Mouse (Mus musculus): ENCODE measurements around the gene Tmem94. TPM values are rescaled to one million over a fixed set of nuclear protein-coding genes. Genes with fewer than 3 reads are reported as not detected.

Tmem94 gene
- total RNA-seq, 1 experiment: 17.7 TPM

- in situ Hi-C loops (cut with MboI; ENCODE audit: low sequenced_read_pairs in 2 of 2, unreplicated experiment in 2 of 2): no loop called here
- peak overlapping the region; percentile 97; the same call in 1 of the 2 replicates for H3K27ac ChIP-seq (ENCODE audit: insufficient read depth, low read depth, low read length, poor library complexity, severe bottlenecking)
- H3K4me3 ChIP-seq (ENCODE audit: insufficient read depth in 1 of 2, low read depth in 1 of 2, low read length in 2 of 2, poor library complexity in 1 of 2, severe bottlenecking in 1 of 2): peak overlapping the region; percentile 10 to 61; a peak in 2 of 4 replicates
- DNase-seq (ENCODE audit: low read depth, low spot score): peak; percentile 22
- TF ChIP-seq CHD2 (IDR thresholded peaks at IDR 0.05; ENCODE audit: low read depth, low read length): no peak
- no peak for TF ChIP-seq MAFK (IDR thresholded peaks at IDR 0.05; ENCODE audit: insufficient read depth, low read depth, low read length)
- no peak for TF ChIP-seq ZNF384 (IDR thresholded peaks at IDR 0.05; ENCODE audit: low read depth, low read length)
- no peak for TF ChIP-seq ZC3H11A (IDR thresholded peaks at IDR 0.05; ENCODE audit: borderline replicate concordance, low read depth, low read length)
- TF ChIP-seq HCFC1 (IDR thresholded peaks at IDR 0.05; ENCODE audit: borderline replicate concordance, insufficient read depth, low read length): no peak
- H3K4me1 ChIP-seq (ENCODE audit: control insufficient read depth in 2 of 2, insufficient read depth in 2 of 2, low read length in 2 of 2, poor library complexity in 1 of 2): peaks cover 20 to 71% of the 10 kb centered on the region in 2 experiments; a peak in 3 of 4 replicates
- no peaks in the 10 kb centered on the region for H3K9me3 ChIP-seq (ENCODE audit: control insufficient read depth, insufficient read depth, low read depth, low read length)
- peak overlapping the region; percentile 34; the same call in 1 of the 2 replicates for H3K9ac ChIP-seq (ENCODE audit: insufficient read depth, low read depth, low read length, poor library complexity, severe bottlenecking)
- H3K36me3 ChIP-seq (ENCODE audit: control insufficient read depth, insufficient read depth, low read length, poor library complexity, severe bottlenecking): peaks cover 14% of the 10 kb centered on the region; the same call in 1 of the 2 replicates
These were observed 67.8 kb downstream of the Tmem94 start for GRCm38 (mm10) chr11:115833021-115833513.

DNA sequence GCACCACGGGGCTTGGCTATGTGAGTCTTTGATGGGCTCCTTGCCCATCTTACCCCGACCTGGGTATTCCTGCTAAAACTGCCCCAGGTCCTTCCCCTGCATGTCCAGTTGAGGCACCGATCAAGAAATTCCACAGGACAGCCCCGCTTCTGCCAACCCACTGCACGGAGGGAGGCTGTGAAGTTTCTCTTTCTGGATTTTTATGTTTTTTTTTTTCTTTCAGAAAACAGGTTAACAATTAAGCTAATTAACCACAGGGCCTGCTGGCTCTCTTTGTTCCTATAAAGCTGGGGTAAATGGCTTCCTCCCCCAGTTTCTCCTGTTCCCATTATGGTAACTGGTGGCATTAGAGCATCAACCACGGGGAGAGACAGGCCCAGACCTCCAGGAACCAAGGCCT, 68.8 kb downstream of the Tmem94 start:
- Histone ChIP-seq H3K9me3 (ENCODE audit: control insufficient read depth, insufficient read depth, low read depth, low read length) (no peaks in the 10 kb centered on the region), H3K27ac (ENCODE audit: insufficient read depth, low read depth, low read length, poor library complexity, severe bottlenecking) (peak overlapping the region; percentile 97; the same call in 1 of the 2 replicates), H3K9ac (ENCODE audit: insufficient read depth, low read depth, low read length, poor library complexity, severe bottlenecking) (peak overlapping the region; percentile 32; the same call in 1 of the 2 replicates), H3K36me3 (ENCODE audit: control insufficient read depth, insufficient read depth, low read length, poor library complexity, severe bottlenecking) (peaks cover 14% of the 10 kb centered on the region; the same call in 1 of the 2 replicates), H3K4me1 (ENCODE audit: control insufficient read depth in 2 of 2, insufficient read depth in 2 of 2, low read length in 2 of 2, poor library complexity in 1 of 2) (peaks cover 18 to 75% of the 10 kb centered on the region in 2 experiments; a peak in 3 of 4 replicates), H3K4me3 (ENCODE audit: insufficient read depth in 1 of 2, low read depth in 1 of 2, low read length in 2 of 2, poor library complexity in 1 of 2, severe bottlenecking in 1 of 2) (no peak overlapping the region)
- DNase-seq (ENCODE audit: low read depth, low spot score): no peak
- TF ChIP-seq ZC3H11A (IDR thresholded peaks at IDR 0.05; ENCODE audit: borderline replicate concordance, low read depth, low read length) (no peak), MAFK (IDR thresholded peaks at IDR 0.05; ENCODE audit: insufficient read depth, low read depth, low read length) (no peak), CHD2 (IDR thresholded peaks at IDR 0.05; ENCODE audit: low read depth, low read length) (no peak), ZNF384 (IDR thresholded peaks at IDR 0.05; ENCODE audit: low read depth, low read length) (no peak), HCFC1 (IDR thresholded peaks at IDR 0.05; ENCODE audit: borderline replicate concordance, insufficient read depth, low read length) (no peak)
- in situ Hi-C loops (cut with MboI; ENCODE audit: low sequenced_read_pairs in 2 of 2, unreplicated experiment in 2 of 2): no loop called here

DNA sequence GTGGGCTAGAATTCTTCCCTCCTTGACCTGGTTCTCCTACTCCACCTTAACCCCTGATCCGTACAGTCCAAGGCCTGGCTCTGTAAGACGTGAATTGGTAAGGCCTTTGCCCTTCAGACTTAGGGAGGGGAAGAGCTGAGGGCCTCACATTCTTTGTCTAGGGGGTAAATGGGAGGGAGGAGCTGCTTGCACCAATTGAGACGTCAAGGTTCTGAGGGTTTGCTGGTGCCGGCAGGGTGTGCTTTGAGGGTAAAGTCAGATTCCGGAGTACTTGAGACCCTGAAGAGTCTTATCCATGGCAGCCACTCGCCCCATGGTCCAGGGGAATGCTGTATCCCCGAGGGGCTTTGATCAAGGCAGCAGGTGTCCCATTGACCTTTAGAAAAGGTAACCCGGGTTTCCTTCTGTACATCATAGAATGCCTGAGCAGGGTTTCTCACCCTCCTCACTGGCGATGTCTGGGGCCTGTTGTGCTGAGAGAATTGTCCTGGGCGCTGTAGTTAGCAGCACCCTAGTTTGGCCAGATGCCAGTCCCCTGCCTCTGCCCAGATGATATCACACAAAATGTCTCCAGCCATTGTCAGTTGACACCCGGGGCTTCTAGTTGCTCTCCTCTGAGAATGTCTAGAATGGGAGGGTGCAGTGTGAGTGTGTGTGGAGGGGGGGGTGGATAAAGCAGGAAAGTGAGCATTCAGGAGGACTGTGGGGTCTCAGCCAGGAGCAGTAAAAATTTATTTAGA, 71.6 kb downstream of the Tmem94 start:
- no peak for TF ChIP-seq CHD2 (IDR thresholded peaks at IDR 0.05; ENCODE audit: low read depth, low read length)
- TF ChIP-seq ZC3H11A (IDR thresholded peaks at IDR 0.05; ENCODE audit: borderline replicate concordance, low read depth, low read length): no peak
- no peak for TF ChIP-seq MAFK (IDR thresholded peaks at IDR 0.05; ENCODE audit: insufficient read depth, low read depth, low read length)
- TF ChIP-seq HCFC1 (IDR thresholded peaks at IDR 0.05; ENCODE audit: borderline replicate concordance, insufficient read depth, low read length): no peak
- TF ChIP-seq ZNF384 (IDR thresholded peaks at IDR 0.05; ENCODE audit: low read depth, low read length): no peak
- Histone ChIP-seq H3K9me3 (ENCODE audit: control insufficient read depth, insufficient read depth, low read depth, low read length) (no peaks in the 10 kb centered on the region), H3K27ac (ENCODE audit: insufficient read depth, low read depth, low read length, poor library complexity, severe bottlenecking) (peak overlapping the region; percentile 33; the same call in 1 of the 2 replicates), H3K4me3 (ENCODE audit: insufficient read depth in 1 of 2, low read depth in 1 of 2, low read length in 2 of 2, poor library complexity in 1 of 2, severe bottlenecking in 1 of 2) (no peak overlapping the region), H3K4me1 (ENCODE audit: control insufficient read depth in 2 of 2, insufficient read depth in 2 of 2, low read length in 2 of 2, poor library complexity in 1 of 2) (peaks cover 15 to 69% of the 10 kb centered on the region in 2 experiments), H3K36me3 (ENCODE audit: control insufficient read depth, insufficient read depth, low read length, poor library complexity, severe bottlenecking) (peaks cover 14% of the 10 kb centered on the region; the same call in 1 of the 2 replicates), H3K9ac (ENCODE audit: insufficient read depth, low read depth, low read length, poor library complexity, severe bottlenecking) (no peak overlapping the region; the same call in 1 of the 2 replicates)
- in situ Hi-C loops (cut with MboI; ENCODE audit: low sequenced_read_pairs in 2 of 2, unreplicated experiment in 2 of 2): no loop called here
- DNase-seq (ENCODE audit: low read depth, low spot score): peak; percentile 45

DNA sequence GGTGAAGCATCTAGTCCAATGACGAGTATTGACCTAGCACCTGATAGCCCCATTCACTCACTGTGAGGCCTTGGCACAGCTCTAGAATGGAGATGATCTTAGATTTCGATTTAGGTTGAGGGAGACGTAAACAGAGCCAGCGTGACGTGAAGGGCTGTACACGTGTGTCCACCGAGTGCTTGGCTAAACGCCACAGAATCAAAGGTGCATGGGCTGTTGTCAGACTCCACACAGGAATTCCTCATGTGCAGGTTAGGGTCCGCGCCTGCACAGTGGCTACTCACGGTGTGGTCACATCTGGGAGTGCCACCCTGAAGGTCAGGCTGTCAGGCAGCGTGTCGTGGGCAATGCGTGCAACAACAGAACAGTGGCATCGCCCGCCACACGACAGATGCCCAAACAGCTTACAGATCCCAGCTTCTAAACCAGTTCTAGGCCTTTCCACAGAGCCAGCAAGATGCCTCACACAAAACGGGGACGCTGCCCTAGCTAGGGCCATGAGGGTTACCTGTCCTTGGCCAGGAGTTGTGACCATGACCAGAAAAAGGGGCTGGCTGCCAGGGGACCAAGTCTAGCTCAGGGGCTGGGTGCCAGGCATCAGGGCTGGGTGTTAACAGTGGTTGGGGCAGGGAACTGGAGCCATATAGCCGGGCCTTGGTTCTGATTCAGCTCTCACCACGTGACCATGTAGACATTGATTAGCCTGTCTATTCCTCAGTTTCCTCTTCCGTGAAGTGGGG, 72.5 kb downstream of the Tmem94 start:
- no peaks in the 10 kb centered on the region for H3K9me3 ChIP-seq (ENCODE audit: control insufficient read depth, insufficient read depth, low read depth, low read length)
- H3K4me3 ChIP-seq (ENCODE audit: insufficient read depth in 1 of 2, low read depth in 1 of 2, low read length in 2 of 2, poor library complexity in 1 of 2, severe bottlenecking in 1 of 2): no peak overlapping the region
- in situ Hi-C loops (cut with MboI; ENCODE audit: low sequenced_read_pairs in 2 of 2, unreplicated experiment in 2 of 2): no loop called here
- no peak for TF ChIP-seq HCFC1 (IDR thresholded peaks at IDR 0.05; ENCODE audit: borderline replicate concordance, insufficient read depth, low read length)
- no peak for TF ChIP-seq MAFK (IDR thresholded peaks at IDR 0.05; ENCODE audit: insufficient read depth, low read depth, low read length)
- no peak for TF ChIP-seq ZNF384 (IDR thresholded peaks at IDR 0.05; ENCODE audit: low read depth, low read length)
- no peak for TF ChIP-seq ZC3H11A (IDR thresholded peaks at IDR 0.05; ENCODE audit: borderline replicate concordance, low read depth, low read length)
- no peak overlapping the region for H3K27ac ChIP-seq (ENCODE audit: insufficient read depth, low read depth, low read length, poor library complexity, severe bottlenecking)
- H3K9ac ChIP-seq (ENCODE audit: insufficient read depth, low read depth, low read length, poor library complexity, severe bottlenecking): peak overlapping the region; percentile 19; the same call in 1 of the 2 replicates
- H3K36me3 ChIP-seq (ENCODE audit: control insufficient read depth, insufficient read depth, low read length, poor library complexity, severe bottlenecking): peaks cover 14% of the 10 kb centered on the region; the same call in 1 of the 2 replicates
- peaks cover 16 to 70% of the 10 kb centered on the region in 2 experiments for H3K4me1 ChIP-seq (ENCODE audit: control insufficient read depth in 2 of 2, insufficient read depth in 2 of 2, low read length in 2 of 2, poor library complexity in 1 of 2)
- no peak for DNase-seq (ENCODE audit: low read depth, low spot score)
